Mouse (Mus musculus) neural tube, embryonic 13.5 days (tissue): ENCODE measurements around the gene Acbd7. TPM values are rescaled to one million over a fixed set of nuclear protein-coding genes. Genes with fewer than 3 reads are reported as not detected.

Experiments
- ATAC-seq: fragments of 200-750 bp; cut with Nextera tagmentation; 2 replicates; pipeline ENCODE4 v1.8.0; 2017; ENCODE audit warnings: low read depth, mild to moderate bottlenecking, moderate TSS enrichment, moderate library complexity
- H3K27ac ChIP-seq: fragments of 300-500 bp; sonication (generic); replicated peaks from 2 replicates; pipeline ENCODE4 v1.5.1; 2015; ENCODE audit warnings: moderate library complexity, mild to moderate bottlenecking, inconsistent platforms
- H3K27me3 ChIP-seq: fragments of 300-500 bp; sonication (generic); 2 replicates; pipeline ENCODE4 v1.6.1; 2015; ENCODE audit warnings: mild to moderate bottlenecking, inconsistent platforms
- H3K36me3 ChIP-seq: fragments of 300-500 bp; sonication (generic); 2 replicates; pipeline ENCODE4 v1.6.1; 2015; ENCODE audit warnings: mild to moderate bottlenecking, inconsistent platforms
- H3K4me1 ChIP-seq: fragments of 300-500 bp; sonication (generic); replicated peaks from 2 replicates; pipeline ENCODE4 v1.6.1; 2015; ENCODE audit warnings: inconsistent platforms
- H3K4me2 ChIP-seq: fragments of 300-500 bp; sonication (generic); 2 replicates; pipeline ENCODE4 v1.6.1; 2015; ENCODE audit warnings: inconsistent platforms, mild to moderate bottlenecking, moderate library complexity
- H3K4me3 ChIP-seq: fragments of 300-500 bp; sonication (generic); 2 replicates; pipeline ENCODE4 v1.5.1; 2015; ENCODE audit warnings: mild to moderate bottlenecking, inconsistent platforms
- H3K9ac ChIP-seq: fragments of 300-500 bp; sonication (generic); 2 replicates; pipeline ENCODE4 v1.6.1; 2015; ENCODE audit warnings: moderate library complexity, mild to moderate bottlenecking, inconsistent platforms
- H3K9me3 ChIP-seq: fragments of 300-500 bp; sonication (generic); 2 replicates; pipeline ENCODE4 v1.6.1; 2016; ENCODE audit warnings: inconsistent platforms
- WGBS: fragments of 180-500 bp; shearing (Covaris S2); methylation state at CpG from one replicate; pipeline ENCODE4 v1.1.7; 2015; 5-methylcytosine and 5-hydroxymethylcytosine counted together
- polyA plus RNA-seq: library from polyadenylated mRNA; unstranded; fragments of >200 nt; fragmentation: Nextera tagmentation; extraction: Ambion mirVana; gene quantifications from 2 replicates; pipeline ENCODE4 v1.2.1, GENCODE M21; 2015

Acbd7 gene
- 1.3 and 2.3 TPM in 2 replicates for polyA plus RNA-seq

DNA sequence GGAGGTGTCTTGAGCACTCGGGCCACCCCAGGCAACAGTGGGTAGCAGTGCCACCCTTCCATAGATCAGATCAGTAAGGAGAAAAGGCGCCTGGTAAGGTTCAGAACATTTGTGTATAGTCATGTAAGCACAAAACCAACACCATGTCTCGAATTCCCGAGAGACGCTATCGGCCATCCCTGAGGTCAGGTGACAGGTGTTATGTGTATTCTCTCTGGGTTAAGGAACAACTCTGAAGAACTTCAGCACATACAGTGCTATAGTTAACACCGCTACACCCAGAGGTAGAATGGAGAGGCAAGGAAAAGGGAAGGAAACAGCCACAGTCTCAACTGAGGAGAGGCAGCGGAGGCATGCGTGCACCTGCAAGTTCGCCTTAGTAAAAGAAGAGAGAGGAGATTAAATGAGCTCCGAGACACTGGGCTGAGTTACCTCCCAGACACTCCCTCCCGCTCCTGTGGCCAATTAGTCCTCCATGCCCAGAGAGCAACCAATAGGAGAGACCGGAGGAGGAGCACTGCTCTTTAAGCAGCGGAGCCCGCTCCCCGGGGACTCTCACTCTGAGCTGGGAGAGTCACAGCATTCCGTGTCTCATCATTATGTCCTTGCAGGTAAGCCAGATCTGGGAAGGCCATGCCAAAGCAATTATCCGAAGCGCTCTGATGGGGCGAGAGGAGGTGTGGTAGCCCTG is at the start of gene Acbd7:
Gene Acbd7 (plus strand): TSS at position 558 of the 691 bp plus-strand sequence.
- peaks cover 24% of the 10 kb centered on the region for H3K4me1 ChIP-seq
- 3% methylated on average over 20 of the region's 20 CpGs for WGBS
- no peaks in the 10 kb centered on the region for H3K9me3 ChIP-seq
- peak within 1 kb of the TSS; percentile 31 for H3K4me3 ChIP-seq
- peaks cover 10% of the 10 kb centered on the region for H3K27me3 ChIP-seq
- H3K9ac ChIP-seq, result peak within 1 kb of the TSS; percentile 56
- H3K36me3 ChIP-seq, result no peaks in the 10 kb centered on the region
- peak within 1 kb of the TSS; percentile 61 for H3K4me2 ChIP-seq
- ATAC-seq, result no peak
- no peak within 1 kb of the TSS for H3K27ac ChIP-seq

DNA sequence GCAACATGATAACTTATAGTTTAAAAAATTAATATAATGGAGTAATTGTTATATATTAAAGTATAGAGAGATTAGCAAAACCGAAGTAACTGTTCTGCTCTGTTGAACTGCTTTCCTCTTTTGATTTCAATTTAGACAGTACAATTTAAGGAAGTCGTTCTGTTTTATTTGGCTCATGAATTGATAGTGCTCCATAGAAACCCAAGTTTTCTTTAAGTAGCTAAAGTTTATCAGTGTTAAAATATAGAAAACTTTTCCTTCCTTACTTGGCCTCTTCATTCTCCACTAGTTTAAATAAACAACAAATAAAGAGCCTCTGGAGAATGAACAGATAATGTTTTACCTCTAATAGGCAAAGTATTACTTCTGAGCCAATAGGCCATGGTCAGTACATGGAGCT is 49.7 kb upstream of the Acbd7 start:
- no peak overlapping the region for H3K27ac ChIP-seq
- H3K9ac ChIP-seq, result no peak overlapping the region
- H3K9me3 ChIP-seq, result no peaks in the 10 kb centered on the region
- ATAC-seq, result no peak
- H3K36me3 ChIP-seq, result no peaks in the 10 kb centered on the region
- H3K27me3 ChIP-seq, result no peaks in the 10 kb centered on the region
- 83% methylated on average over 2 of the region's 2 CpGs for WGBS
- H3K4me3 ChIP-seq, result no peak overlapping the region
- no peak overlapping the region for H3K4me2 ChIP-seq
- peaks cover 15% of the 10 kb centered on the region for H3K4me1 ChIP-seq

DNA sequence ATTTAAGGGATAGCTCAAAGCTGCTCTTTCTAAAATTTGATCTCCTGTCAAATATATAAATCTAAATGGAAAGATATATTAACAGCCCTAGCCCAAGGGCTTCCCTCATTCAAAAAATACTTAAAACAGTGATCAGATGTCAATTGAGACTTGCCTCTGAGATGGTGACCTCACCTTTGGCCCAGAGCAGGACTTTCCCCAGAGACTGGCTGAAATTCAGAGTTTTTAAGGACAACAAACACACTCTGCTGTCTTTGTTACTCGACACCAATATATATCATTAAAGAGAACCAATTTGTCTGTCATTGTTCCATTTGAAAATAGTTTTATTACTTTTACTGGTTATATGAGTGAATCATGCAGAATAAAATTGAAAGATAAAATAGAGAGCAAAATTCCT is 46.4 kb upstream of the Acbd7 start:
- Histone ChIP-seq H3K4me3 (no peak overlapping the region), H3K27me3 (no peaks in the 10 kb centered on the region), H3K4me1 (peaks cover 10% of the 10 kb centered on the region), H3K9me3 (no peaks in the 10 kb centered on the region), H3K9ac (no peak overlapping the region), H3K4me2 (no peak overlapping the region), H3K27ac (no peak overlapping the region), H3K36me3 (no peaks in the 10 kb centered on the region)
- 83% methylated on average over 1 of the region's 1 CpGs for WGBS
- ATAC-seq, result no peak

DNA sequence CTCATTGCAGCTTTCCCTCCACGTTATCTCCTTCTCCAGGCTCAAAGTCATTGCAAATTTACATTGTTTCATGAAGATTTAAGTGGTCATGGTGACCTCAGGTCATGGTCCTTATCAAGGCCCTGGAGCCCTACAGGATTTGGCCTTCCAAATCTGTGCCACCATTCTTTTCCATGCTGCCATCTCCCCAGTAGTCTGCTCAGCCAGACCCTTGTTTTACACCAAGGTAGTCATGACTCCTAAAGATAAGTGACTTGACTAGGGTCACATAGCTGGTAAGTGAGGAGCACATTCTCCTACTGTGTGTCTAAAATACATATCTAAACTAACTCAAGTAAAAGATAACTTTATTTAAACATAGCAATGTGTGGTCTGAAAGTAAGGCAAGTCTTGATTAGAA is 43.8 kb upstream of the Acbd7 start:
- Histone ChIP-seq H3K9me3 (no peaks in the 10 kb centered on the region), H3K27ac (no peak overlapping the region), H3K4me3 (no peak overlapping the region), H3K36me3 (no peaks in the 10 kb centered on the region), H3K4me1 (no peaks in the 10 kb centered on the region), H3K9ac (no peak overlapping the region), H3K4me2 (no peak overlapping the region), H3K27me3 (no peaks in the 10 kb centered on the region)
- no peak for ATAC-seq
- 84% methylated on average over 1 of the region's 1 CpGs for WGBS

DNA sequence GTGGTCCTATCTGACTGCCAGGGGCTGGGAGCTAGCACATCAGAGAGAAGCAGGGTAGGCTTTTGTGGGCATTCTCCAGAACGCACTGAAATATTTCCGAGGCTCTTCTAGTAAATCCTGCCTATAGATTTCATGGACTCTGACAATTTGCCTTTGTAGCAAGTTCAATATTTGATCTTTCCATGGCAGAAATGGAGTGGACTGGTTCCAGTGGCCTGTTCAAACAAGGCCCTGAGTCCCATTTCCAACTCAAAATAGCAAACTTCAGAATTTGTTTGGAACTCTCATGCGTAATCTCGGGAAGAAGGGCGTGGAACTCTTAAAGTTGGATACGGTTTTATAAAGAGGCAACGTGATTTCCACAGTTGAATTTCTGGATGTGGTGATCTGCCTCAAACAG is 40.1 kb upstream of the Acbd7 start:
- Histone ChIP-seq H3K27me3 (no peaks in the 10 kb centered on the region), H3K9me3 (no peaks in the 10 kb centered on the region), H3K4me1 (no peaks in the 10 kb centered on the region), H3K9ac (no peak overlapping the region), H3K27ac (no peak overlapping the region), H3K4me2 (no peak overlapping the region), H3K4me3 (no peak overlapping the region), H3K36me3 (no peaks in the 10 kb centered on the region)
- no peak for ATAC-seq
- WGBS, result 97% methylated on average over 7 of the region's 7 CpGs

DNA sequence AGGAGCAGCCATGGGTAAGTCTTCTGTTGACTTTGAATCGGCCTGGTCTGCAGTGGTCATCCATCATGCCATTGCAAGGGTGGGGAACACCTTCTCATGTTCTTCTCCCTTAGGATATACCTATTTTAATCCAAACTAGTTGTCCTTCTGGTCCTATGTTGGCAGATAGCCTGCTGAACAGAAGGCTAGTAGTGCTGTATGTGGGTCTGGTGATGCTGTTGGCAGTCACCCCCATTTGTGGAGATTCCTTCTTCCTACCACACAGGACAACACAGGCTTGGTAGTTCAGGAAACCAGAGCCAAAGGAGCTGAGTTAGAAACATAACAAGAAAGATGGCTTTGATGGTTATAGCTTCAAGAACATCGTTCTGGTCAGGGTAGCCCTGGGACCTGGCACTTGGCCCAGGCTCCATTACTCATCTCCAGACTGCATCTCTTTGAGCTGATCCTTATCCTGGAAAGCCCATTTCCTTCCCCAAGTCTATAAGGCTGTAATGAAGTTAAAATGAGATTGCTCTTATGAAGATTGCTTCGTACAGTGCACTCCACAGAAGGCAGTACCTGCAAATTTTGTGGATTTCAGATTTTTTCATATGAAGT is 30.4 kb upstream of the Acbd7 start:
- no peak overlapping the region for H3K27ac ChIP-seq
- H3K4me1 ChIP-seq, result no peaks in the 10 kb centered on the region
- H3K9me3 ChIP-seq, result no peaks in the 10 kb centered on the region
- peaks cover 21% of the 10 kb centered on the region for H3K36me3 ChIP-seq
- no peak overlapping the region for H3K4me3 ChIP-seq
- no peak overlapping the region for H3K9ac ChIP-seq
- no peak overlapping the region for H3K4me2 ChIP-seq
- no peaks in the 10 kb centered on the region for H3K27me3 ChIP-seq
- 70% methylated on average over 3 of the region's 3 CpGs for WGBS
- ATAC-seq, result no peak

DNA sequence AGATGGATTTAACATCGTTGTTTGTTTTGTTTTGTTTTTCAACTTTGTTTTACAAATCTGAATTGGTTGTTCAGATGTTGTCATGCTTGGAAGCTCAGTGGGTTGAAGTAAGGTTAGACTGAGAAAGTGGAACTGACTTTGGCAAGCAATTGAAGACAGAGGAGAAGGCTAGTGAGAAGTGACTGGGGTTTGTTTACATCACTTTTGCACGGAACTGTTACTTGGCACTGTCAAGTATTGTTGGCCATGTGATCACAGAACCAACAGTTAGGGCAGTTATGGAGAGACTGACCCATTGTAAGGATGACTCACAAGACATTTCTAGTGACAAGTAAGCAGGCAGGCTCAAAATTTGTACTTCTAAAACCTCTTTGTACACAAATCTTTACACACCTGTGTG is 12.8 kb upstream of the Acbd7 start:
- H3K27me3 ChIP-seq, result no peaks in the 10 kb centered on the region
- 90% methylated on average over 2 of the region's 2 CpGs for WGBS
- no peak overlapping the region for H3K9ac ChIP-seq
- no peak for ATAC-seq
- H3K4me3 ChIP-seq, result no peak overlapping the region
- H3K9me3 ChIP-seq, result no peaks in the 10 kb centered on the region
- no peaks in the 10 kb centered on the region for H3K4me1 ChIP-seq
- H3K4me2 ChIP-seq, result no peak overlapping the region
- H3K27ac ChIP-seq, result no peak overlapping the region
- peaks cover 78% of the 10 kb centered on the region for H3K36me3 ChIP-seq

DNA sequence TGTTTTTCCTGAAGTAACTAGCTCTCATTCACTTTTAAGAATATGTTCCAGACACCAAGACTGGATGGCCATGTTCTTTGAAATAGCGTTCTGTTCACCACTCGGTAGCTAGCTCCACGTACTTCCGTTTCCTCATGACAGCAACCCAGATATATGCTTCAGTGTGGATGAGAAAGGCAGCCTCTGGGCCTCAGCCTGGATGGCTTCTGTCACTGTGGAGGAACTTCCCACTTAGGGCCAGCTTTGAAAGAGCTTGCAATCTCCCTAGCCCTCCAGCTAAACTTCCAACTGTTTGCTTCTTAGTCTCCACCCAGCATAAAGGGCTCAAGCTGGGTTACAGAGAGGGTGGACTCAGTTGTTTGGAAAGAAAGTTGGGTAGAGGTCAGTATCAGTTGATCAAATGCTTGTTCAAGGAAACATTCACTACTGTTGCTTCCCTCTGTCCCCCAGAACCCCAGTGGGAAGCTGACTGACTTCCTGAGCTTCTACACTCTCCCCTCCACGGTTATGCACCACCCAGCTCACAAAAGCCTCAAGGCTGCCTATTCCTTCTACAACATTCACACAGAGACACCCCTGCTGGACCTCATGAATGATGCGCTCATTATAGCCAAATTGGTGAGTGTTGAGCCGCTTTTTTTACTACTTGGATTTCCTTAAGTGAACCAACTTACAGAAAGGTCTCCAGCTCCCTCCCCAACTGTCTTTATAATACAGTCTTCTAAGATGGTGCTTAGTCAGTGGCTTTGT is 11.4 kb upstream of the Acbd7 start:
- 93% methylated on average over 7 of the region's 7 CpGs for WGBS
- H3K27me3 ChIP-seq, result no peaks in the 10 kb centered on the region
- peaks cover 77% of the 10 kb centered on the region for H3K36me3 ChIP-seq
- H3K4me1 ChIP-seq, result no peaks in the 10 kb centered on the region
- H3K4me2 ChIP-seq, result no peak overlapping the region
- H3K4me3 ChIP-seq, result no peak overlapping the region
- no peak for ATAC-seq
- no peak overlapping the region for H3K9ac ChIP-seq
- no peak overlapping the region for H3K27ac ChIP-seq
- no peaks in the 10 kb centered on the region for H3K9me3 ChIP-seq

DNA sequence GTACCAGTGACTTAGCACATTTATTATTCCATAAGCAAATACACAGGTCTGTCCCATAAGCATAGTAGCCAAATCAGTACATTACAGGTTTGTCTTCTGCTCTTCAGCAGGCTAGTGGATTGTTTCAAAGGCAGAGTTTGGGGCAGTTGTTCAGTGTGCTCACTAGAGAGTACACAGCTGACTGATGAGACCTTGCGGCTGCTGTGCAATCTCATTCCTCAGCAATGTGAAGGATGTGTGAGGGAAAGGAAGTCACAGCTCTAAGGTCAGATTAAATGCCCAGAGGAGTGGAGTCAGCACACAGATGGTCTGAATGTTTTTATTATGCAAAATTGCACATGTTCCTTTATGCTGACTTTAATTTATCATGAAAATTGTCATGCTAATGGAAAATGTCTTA is 9.4 kb upstream of the Acbd7 start:
- Histone ChIP-seq H3K4me1 (peaks cover 10% of the 10 kb centered on the region), H3K4me3 (no peak overlapping the region), H3K27ac (no peak overlapping the region), H3K4me2 (no peak overlapping the region), H3K9ac (no peak overlapping the region), H3K36me3 (peaks cover 63% of the 10 kb centered on the region), H3K9me3 (no peaks in the 10 kb centered on the region), H3K27me3 (no peaks in the 10 kb centered on the region)
- WGBS, result 90% methylated on average over 1 of the region's 1 CpGs
- no peak for ATAC-seq

DNA sequence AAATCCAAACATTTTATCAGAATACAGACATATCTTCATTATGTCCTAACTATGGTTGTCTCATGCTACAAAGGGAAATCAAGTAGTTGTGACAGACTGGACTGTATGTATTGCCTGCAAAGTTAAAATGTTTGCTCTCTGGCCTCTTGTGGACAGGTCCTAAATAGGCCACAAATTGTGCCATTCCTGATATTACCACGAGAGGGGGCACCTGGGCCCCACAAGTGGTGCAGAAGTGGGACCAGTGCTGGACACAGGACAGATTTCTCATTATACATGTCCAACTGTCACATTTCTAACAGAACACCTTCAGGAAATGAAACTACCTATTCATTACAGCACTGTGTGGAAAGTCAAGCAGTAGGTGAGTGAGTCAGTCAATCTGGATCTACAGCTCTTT is 8.6 kb upstream of the Acbd7 start:
- ATAC-seq, result no peak
- Histone ChIP-seq H3K36me3 (peaks cover 57% of the 10 kb centered on the region), H3K27me3 (no peaks in the 10 kb centered on the region), H3K9ac (no peak overlapping the region), H3K4me3 (no peak overlapping the region), H3K4me1 (peaks cover 15% of the 10 kb centered on the region), H3K4me2 (no peak overlapping the region), H3K9me3 (no peaks in the 10 kb centered on the region), H3K27ac (no peak overlapping the region)
- WGBS, result 42% methylated on average over 1 of the region's 1 CpGs

DNA sequence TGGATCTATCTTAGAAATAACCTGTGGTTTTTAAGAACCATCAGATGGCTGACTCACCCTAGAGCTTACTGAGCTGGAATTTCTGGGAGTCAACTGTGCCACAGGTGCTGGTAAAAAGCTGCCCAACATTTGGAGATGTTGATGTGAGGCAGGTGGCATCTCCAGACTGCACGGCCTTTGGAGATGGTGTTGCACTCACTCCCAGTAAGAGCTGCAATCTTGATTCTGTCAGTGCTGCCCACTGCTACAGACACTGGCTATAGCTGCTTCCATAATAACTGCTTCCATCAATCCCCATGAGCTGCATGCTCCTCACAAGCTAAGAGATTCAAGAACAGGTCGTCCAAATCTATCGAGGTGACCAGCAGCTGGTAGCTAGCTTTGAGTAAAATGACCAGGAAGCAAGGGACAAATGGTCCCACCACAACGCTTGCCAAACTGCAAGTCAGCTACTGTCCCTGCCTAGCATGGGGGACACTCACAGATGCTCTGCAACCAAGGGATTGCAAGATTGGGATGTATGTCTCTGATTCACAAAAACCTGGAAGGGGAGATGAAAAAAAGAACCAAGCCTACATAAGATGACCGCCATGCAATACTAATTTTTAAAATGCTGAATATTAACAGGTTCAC is 4.8 kb upstream of the Acbd7 start:
- H3K9ac ChIP-seq, result peak overlapping the region; percentile 82; the same call in 1 of the 2 replicates
- H3K4me1 ChIP-seq, result peaks cover 24% of the 10 kb centered on the region
- H3K9me3 ChIP-seq, result no peaks in the 10 kb centered on the region
- 78% methylated on average over 5 of the region's 5 CpGs for WGBS
- no peak for ATAC-seq
- H3K27me3 ChIP-seq, result 0 out of 2 replicates have a peak, but pooled peaks cover under 1% of the 10 kb centered on the region
- H3K4me2 ChIP-seq, result peak overlapping the region; percentile 76
- no peak overlapping the region; the same call in 1 of the 2 replicates for H3K27ac ChIP-seq
- H3K36me3 ChIP-seq, result peaks cover 23% of the 10 kb centered on the region
- peak overlapping the region; percentile 66 for H3K4me3 ChIP-seq

DNA sequence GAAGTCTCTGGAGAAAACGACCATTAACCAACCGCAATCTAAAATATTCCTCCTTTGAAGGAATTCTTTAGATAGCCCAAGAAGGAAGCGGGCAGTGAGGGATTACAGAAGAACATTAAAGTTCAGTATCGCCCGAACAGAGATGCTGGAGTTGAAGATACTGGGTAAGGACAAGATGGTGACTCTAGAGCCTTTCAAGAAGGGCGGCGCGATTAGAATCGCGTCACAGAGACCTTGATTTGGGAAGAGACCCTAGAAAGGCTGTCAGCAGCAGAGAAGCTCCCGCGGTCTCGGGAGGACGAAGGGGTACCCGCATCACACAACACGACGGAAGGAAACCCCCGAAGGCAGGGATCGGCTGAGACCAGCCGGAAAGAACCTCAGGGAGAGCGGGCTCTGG is 3.9 kb upstream of the Acbd7 start:
- 0 out of 2 replicates have a peak, but pooled peaks cover 6% of the 10 kb centered on the region for H3K27me3 ChIP-seq
- H3K4me1 ChIP-seq, result peaks cover 26% of the 10 kb centered on the region
- peak overlapping the region; percentile 76 for H3K4me2 ChIP-seq
- H3K36me3 ChIP-seq, result peaks cover 18% of the 10 kb centered on the region
- H3K27ac ChIP-seq, result peak overlapping the region; percentile 79
- peak overlapping the region; percentile 66 for H3K4me3 ChIP-seq
- H3K9me3 ChIP-seq, result no peaks in the 10 kb centered on the region
- 2% methylated on average over 21 of the region's 21 CpGs for WGBS
- peak overlapping the region; percentile 82 for H3K9ac ChIP-seq
- ATAC-seq, result no peak
